Mouse (Mus musculus) urinary bladder, adult 18-20 months (tissue): ENCODE measurements at regions not wholly inside any gene's neighbourhood (a gene's known extent, or its start where the extent isn't known, plus 50 kb on each side); places are given as distances from the start of the nearest gene placed in this dataset.

Experiments
- DNase-seq, 2 experiments: peaks; one replicate each; pipeline ENCODE4 v3.0.0; 2022; ENCODE audit warnings: low spot score in 2 of 2, mixed read lengths in 2 of 2

DNA sequence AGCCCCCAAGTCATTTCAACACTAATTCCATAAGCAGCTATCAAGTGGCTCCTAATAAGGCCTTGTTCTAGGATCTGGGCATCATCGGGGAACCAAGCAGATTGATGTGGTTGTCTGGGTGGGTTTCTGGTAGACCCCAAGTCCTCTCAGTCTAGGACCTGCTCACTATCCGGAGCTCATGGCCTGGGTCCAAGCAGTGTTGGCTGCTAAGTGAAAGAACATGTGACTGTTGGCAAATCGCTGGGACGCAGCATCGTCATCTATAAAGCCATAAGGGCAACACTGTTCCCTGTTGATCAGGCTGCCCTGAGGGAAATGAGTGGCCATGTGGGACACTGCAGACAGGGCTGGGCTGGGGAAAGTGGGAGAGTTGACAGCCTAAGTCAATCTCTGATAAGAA, 50.2 kb upstream of the Lrfn2 start:
- no peak for DNase-seq
